Mouse (Mus musculus) CH12.LX (cell line): ENCODE data around the gene Rsph9. TPM values are rescaled to one million over a fixed set of nuclear protein-coding genes. Genes with fewer than 3 reads are reported as not detected.

ENCODE experiments used
- CHD2 ChIP-seq: IDR thresholded peaks from 2 replicates; pipeline ENCODE4 v1.6.1; 2011; ENCODE audit warnings: low read length, improper control_type of control experiment
- ELF1 ChIP-seq: IDR thresholded peaks from 2 replicates; pipeline ENCODE4 v1.6.1; 2014; ENCODE audit warnings: low read depth, mild to moderate bottlenecking, inconsistent platforms, low read length, improper control_type of control experiment
- EP300 ChIP-seq: IDR thresholded peaks from 2 replicates; pipeline ENCODE4 v1.6.1; 2011; ENCODE audit warnings: low read length, improper control_type of control experiment
- GABPA ChIP-seq: IDR thresholded peaks from 2 replicates; pipeline ENCODE4 v1.6.1; 2012; ENCODE audit warnings: low read depth, low read length, improper control_type of control experiment, inconsistent platforms; ENCODE audit not compliant: insufficient replicate concordance
- MAX ChIP-seq: IDR thresholded peaks from 2 replicates; pipeline ENCODE4 v1.6.1; 2011; ENCODE audit warnings: low read length, improper control_type of control experiment
- MYC ChIP-seq: IDR thresholded peaks from 2 replicates; pipeline ENCODE4 v1.6.1; 2011; ENCODE audit warnings: low read depth, mild to moderate bottlenecking, improper control_type of control experiment, low read length
- NELFE ChIP-seq: IDR thresholded peaks from 2 replicates; pipeline ENCODE4 v1.6.1; 2011; ENCODE audit warnings: low read depth, low read length, improper control_type of control experiment
- RAD21 ChIP-seq: IDR thresholded peaks from 2 replicates; pipeline ENCODE4 v1.6.1; 2011; ENCODE audit warnings: low read depth, mild to moderate bottlenecking, low read length, improper control_type of control experiment, moderate library complexity
- RCOR1 ChIP-seq: conservative IDR thresholded peaks from 2 replicates; pipeline ENCODE4 v1.6.1; 2012; ENCODE audit warnings: low read depth, mild to moderate bottlenecking, inconsistent platforms, low read length, improper control_type of control experiment
- ZNF384 ChIP-seq: IDR thresholded peaks from 2 replicates; pipeline ENCODE4 v1.6.1; 2012; ENCODE audit warnings: low read depth, low read length, improper control_type of control experiment, inconsistent platforms
- polyA plus RNA-seq: library from polyadenylated mRNA; unstranded; fragments of >175 nt; gene quantifications from 2 replicates; pipeline ENCODE4 v1.2.1, GENCODE M21; 2012; ENCODE audit warnings: low read depth; ENCODE audit not compliant: insufficient read length
- total RNA-seq, 2 experiments: library from RNA; depleted of rRNA; stranded (reverse); fragments of 300-350 nt in 1 of 2; fragments of >200 nt in 1 of 2; gene quantifications; 2 replicates each; pipeline ENCODE4 v1.2.3; 2012 to 2014

The Rsph9 gene
- total and polyA plus RNA-seq, 3 experiments: 0.61 to 1.1 TPM; not detected in 1

DNA sequence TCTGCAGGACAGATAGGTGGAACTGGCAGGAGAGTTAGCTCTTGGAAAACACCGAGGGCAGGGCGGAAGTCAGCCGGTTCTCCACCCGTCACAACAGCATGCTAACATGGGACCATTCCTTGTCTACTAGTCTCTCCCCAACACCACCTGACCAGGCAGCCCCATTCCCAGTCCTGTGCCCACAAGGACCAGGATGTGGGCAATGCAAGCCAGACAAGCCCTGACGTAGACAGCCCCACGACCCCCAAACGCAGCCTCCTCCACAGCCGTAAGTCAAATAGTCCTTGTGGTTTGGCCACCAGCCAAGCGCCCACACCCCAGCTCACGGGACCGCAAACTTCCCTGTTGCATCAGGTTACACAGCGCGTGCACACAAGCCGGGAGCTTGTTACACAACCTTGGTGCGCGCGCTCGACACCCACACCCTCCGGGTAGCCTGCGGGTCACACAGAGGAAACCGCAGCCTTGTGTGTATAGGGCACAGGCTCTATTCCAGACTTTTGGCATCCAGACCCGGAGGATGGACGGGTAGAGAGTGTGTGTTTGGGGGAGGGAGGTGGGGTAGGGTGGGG is 70.2 kb downstream of the Rsph9 start (continued):
- TF ChIP-seq GABPA: no peak
- TF ChIP-seq RAD21: no peak
- TF ChIP-seq ELF1: peak; percentile 56; the same call in 1 of the 2 replicates
- peak; percentile 24; the same call in 1 of the 2 replicates for TF ChIP-seq RCOR1
- TF ChIP-seq NELFE: no peak
- TF ChIP-seq MYC: no peak
- no peak for TF ChIP-seq CHD2
- TF ChIP-seq ZNF384: no peak
- TF ChIP-seq MAX: peak; percentile 52; the same call in 1 of the 2 replicates
- peak; percentile 55 for TF ChIP-seq EP300

Other genes starting within 250 kb of the Rsph9 start
- gene Vegfa, start 111.8 kb downstream of the Rsph9 start, total RNA-seq (2012; rRNA removed): 21.5 and 50.0 TPM in 2 replicates
- 15.5 and 17.2 TPM in 2 replicates for gene Vegfa, start 111.8 kb downstream of the Rsph9 start, total RNA-seq (2014; rRNA removed)
- gene Vegfa, start 111.8 kb downstream of the Rsph9 start, polyA plus RNA-seq: 15.3 and 16.5 TPM in 2 replicates
- 126 and 151 TPM in 2 replicates for gene Mrps18a, start 33.2 kb downstream of the Rsph9 start, total RNA-seq (2012; rRNA removed)
- 78.1 and 85.4 TPM in 2 replicates for gene Mrps18a, start 33.2 kb downstream of the Rsph9 start, total RNA-seq (2014; rRNA removed)
- gene Mrps18a, start 33.2 kb downstream of the Rsph9 start, polyA plus RNA-seq: 127 and 137 TPM in 2 replicates
- gene Mad2l1bp, start 9.3 kb upstream of the Rsph9 start, total RNA-seq (2012; rRNA removed): 9.7 and 12.0 TPM in 2 replicates
- 13.9 and 16.3 TPM in 2 replicates for gene Mad2l1bp, start 9.3 kb upstream of the Rsph9 start, total RNA-seq (2014; rRNA removed)
- 16.8 and 19.3 TPM in 2 replicates for gene Mad2l1bp, start 9.3 kb upstream of the Rsph9 start, polyA plus RNA-seq
- gene Gtpbp2, start 16.8 kb upstream of the Rsph9 start, total RNA-seq (2012; rRNA removed): 40.9 and 104 TPM in 2 replicates
- gene Gtpbp2, start 16.8 kb upstream of the Rsph9 start, total RNA-seq (2014; rRNA removed): 14.9 and 17.4 TPM in 2 replicates
- gene Gtpbp2, start 16.8 kb upstream of the Rsph9 start, polyA plus RNA-seq: 20.8 and 23.8 TPM in 2 replicates
- 36.0 and 39.3 TPM in 2 replicates for gene Polh, start 58.4 kb upstream of the Rsph9 start, total RNA-seq (2012; rRNA removed)
- 40.4 and 40.8 TPM in 2 replicates for gene Polh, start 58.4 kb upstream of the Rsph9 start, total RNA-seq (2014; rRNA removed)
- 20.3 and 23.1 TPM in 2 replicates for gene Polh, start 58.4 kb upstream of the Rsph9 start, polyA plus RNA-seq
- 44.7 and 53.7 TPM in 2 replicates for gene Xpo5, start 58.6 kb upstream of the Rsph9 start, total RNA-seq (2012; rRNA removed)
- gene Xpo5, start 58.6 kb upstream of the Rsph9 start, total RNA-seq (2014; rRNA removed): 56.3 and 56.5 TPM in 2 replicates
- 53.3 and 55.1 TPM in 2 replicates for gene Xpo5, start 58.6 kb upstream of the Rsph9 start, polyA plus RNA-seq
- 361 and 433 TPM in 2 replicates for gene Polr1c, start 103.8 kb upstream of the Rsph9 start, total RNA-seq (2012; rRNA removed)
- 350 and 356 TPM in 2 replicates for gene Polr1c, start 103.8 kb upstream of the Rsph9 start, total RNA-seq (2014; rRNA removed)
- 367 and 386 TPM in 2 replicates for gene Polr1c, start 103.8 kb upstream of the Rsph9 start, polyA plus RNA-seq
- gene Yipf3, start 103.9 kb upstream of the Rsph9 start, total RNA-seq (2012; rRNA removed): 24.8 and 32.5 TPM in 2 replicates
- gene Yipf3, start 103.9 kb upstream of the Rsph9 start, total RNA-seq (2014; rRNA removed): 9.0 and 15.8 TPM in 2 replicates
- gene Yipf3, start 103.9 kb upstream of the Rsph9 start, polyA plus RNA-seq: 45.4 and 52.6 TPM in 2 replicates
- gene Lrrc73, start 109.3 kb upstream of the Rsph9 start, total RNA-seq (2012; rRNA removed): 2.7 and 3.6 TPM in 2 replicates
- gene Lrrc73, start 109.3 kb upstream of the Rsph9 start, total RNA-seq (2014; rRNA removed): 1.5 and 1.8 TPM in 2 replicates
- gene Lrrc73, start 109.3 kb upstream of the Rsph9 start, polyA plus RNA-seq: 4.0 and 4.2 TPM in 2 replicates
- 13.8 and 14.2 TPM in 2 replicates for gene Tjap1, start 138.8 kb upstream of the Rsph9 start, total RNA-seq (2012; rRNA removed)
- gene Tjap1, start 138.8 kb upstream of the Rsph9 start, total RNA-seq (2014; rRNA removed): 8.6 and 9.1 TPM in 2 replicates
- 24.3 and 28.6 TPM in 2 replicates for gene Tjap1, start 138.8 kb upstream of the Rsph9 start, polyA plus RNA-seq
- 0.08 and 0.13 TPM in 2 replicates for gene Dlk2, start 153.2 kb upstream of the Rsph9 start, total RNA-seq (2012; rRNA removed)
- gene Dlk2, start 153.2 kb upstream of the Rsph9 start, total RNA-seq (2014; rRNA removed): not detected in 2 replicates
- not detected in 2 replicates for gene Dlk2, start 153.2 kb upstream of the Rsph9 start, polyA plus RNA-seq
- gene Abcc10, start 184.1 kb upstream of the Rsph9 start, total RNA-seq (2012; rRNA removed): 3.6 and 4.1 TPM in 2 replicates
- gene Abcc10, start 184.1 kb upstream of the Rsph9 start, total RNA-seq (2014; rRNA removed): 1.1 and 1.4 TPM in 2 replicates
- 2.7 and 3.8 TPM in 2 replicates for gene Abcc10, start 184.1 kb upstream of the Rsph9 start, polyA plus RNA-seq
- gene Zfp318, start 239.5 kb upstream of the Rsph9 start, total RNA-seq (2012; rRNA removed): 2.5 and 2.9 TPM in 2 replicates
- 1.4 and 1.8 TPM in 2 replicates for gene Zfp318, start 239.5 kb upstream of the Rsph9 start, total RNA-seq (2014; rRNA removed)
- 2.8 and 5.0 TPM in 2 replicates for gene Zfp318, start 239.5 kb upstream of the Rsph9 start, polyA plus RNA-seq